Mouse (Mus musculus) heart, adult 2 months (tissue): ENCODE data around the gene Hipk4.

ENCODE experiments used
- CTCF ChIP-seq: fragments of 200-600 bp; IDR thresholded peaks from 2 replicates; pipeline ENCODE4 v1.8.1; 2022; ENCODE audit warnings: antibody characterized with exemption, mild to moderate bottlenecking, moderate library complexity
- EP300 ChIP-seq: fragments of 200-500 bp; IDR thresholded peaks from 2 replicates; pipeline ENCODE4 v1.6.1; 2011; ENCODE audit warnings: low read depth, low read length, control low read depth; ENCODE audit not compliant: insufficient read depth
- POLR2A ChIP-seq: fragments of 200-500 bp; IDR thresholded peaks from 2 replicates; pipeline ENCODE4 v1.6.1; 2011; ENCODE audit warnings: mild to moderate bottlenecking, low read depth, low read length, control low read depth; ENCODE audit not compliant: insufficient read depth

DNA sequence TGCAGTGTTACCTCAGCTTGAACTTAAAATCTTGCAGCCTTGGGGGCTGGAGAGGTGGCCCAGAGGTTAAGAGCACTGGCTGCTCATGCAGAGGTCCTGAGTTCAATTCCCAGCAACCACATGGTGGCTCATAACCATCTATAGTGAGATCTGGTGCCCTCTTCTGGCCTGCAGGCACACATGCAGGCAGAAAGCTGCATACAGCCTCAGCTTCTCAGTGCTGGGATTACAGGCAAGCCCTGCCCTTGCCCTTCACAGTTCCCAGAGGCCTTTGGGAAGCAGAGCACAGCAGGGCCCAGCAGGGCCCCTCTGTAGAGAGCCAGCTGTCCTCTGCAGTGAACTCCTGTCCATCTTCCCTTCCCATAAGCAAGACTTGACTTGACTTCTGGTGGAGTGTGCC is 3.0 kb upstream of the Hipk4 start:
- TF ChIP-seq CTCF (peak; percentile 31; the same call in 1 of the 2 replicates), POLR2A (no peak), EP300 (no peak)
